Mouse (Mus musculus) MN1 (cell line): Measurements from ENCODE around the gene Fbxo48.

ENCODE experiments used
- DNase-seq: peaks from one replicate; pipeline ENCODE4 v3.0.0-alpha.2; 2016; ENCODE audit warnings: low spot score

Gene Fbxo48

GRCm38 (mm10) chr11:16972027-16972426 is 20.9 kb downstream of the Fbxo48 start:
- DNase-seq, result no peak

- no peak for DNase-seq
Observed at GRCm38 (mm10) chr11:16973086-16973485, 21.9 kb downstream of the Fbxo48 start.

GRCm38 (mm10) chr11:16976937-16977336 is 25.8 kb downstream of the Fbxo48 start:
- DNase-seq, result no peak

GRCm38 (mm10) chr11:16977611-16978010 is 26.4 kb downstream of the Fbxo48 start:
- no peak for DNase-seq

GRCm38 (mm10) chr11:16978161-16978707 is 27.1 kb downstream of the Fbxo48 start:
- DNase-seq, result no peak

- DNase-seq, result no peak
Observed at GRCm38 (mm10) chr11:16986550-16987187, 35.5 kb downstream of the Fbxo48 start.

- no peak for DNase-seq
Observed at GRCm38 (mm10) chr11:16987745-16988328, 36.7 kb downstream of the Fbxo48 start.

- no peak for DNase-seq
Observed at GRCm38 (mm10) chr11:16989885-16990284, 38.7 kb downstream of the Fbxo48 start.

GRCm38 (mm10) chr11:16992880-16993279 is 41.7 kb downstream of the Fbxo48 start:
- no peak for DNase-seq

- DNase-seq, result no peak
Observed at GRCm38 (mm10) chr11:16996818-16997217, 45.6 kb downstream of the Fbxo48 start.

GRCm38 (mm10) chr11:16997465-16997864 is 46.3 kb downstream of the Fbxo48 start:
- DNase-seq, result no peak

GRCm38 (mm10) chr11:16999387-16999786 is 48.2 kb downstream of the Fbxo48 start:
- DNase-seq, result no peak

GRCm38 (mm10) chr11:16999933-17000332 is 48.8 kb downstream of the Fbxo48 start:
- DNase-seq, result no peak

- peak; percentile 25 for DNase-seq
Observed at GRCm38 (mm10) chr11:17000353-17001334, 49.5 kb downstream of the Fbxo48 start.

- DNase-seq, result no peak
Observed at GRCm38 (mm10) chr11:17002739-17003373, 51.7 kb downstream of the Fbxo48 start.

- DNase-seq, result no peak
Observed at GRCm38 (mm10) chr11:17003757-17004156, 52.6 kb downstream of the Fbxo48 start.
